8 mouse cellular contexts compared by ENCODE assay signal in the genomic region with DNA sequence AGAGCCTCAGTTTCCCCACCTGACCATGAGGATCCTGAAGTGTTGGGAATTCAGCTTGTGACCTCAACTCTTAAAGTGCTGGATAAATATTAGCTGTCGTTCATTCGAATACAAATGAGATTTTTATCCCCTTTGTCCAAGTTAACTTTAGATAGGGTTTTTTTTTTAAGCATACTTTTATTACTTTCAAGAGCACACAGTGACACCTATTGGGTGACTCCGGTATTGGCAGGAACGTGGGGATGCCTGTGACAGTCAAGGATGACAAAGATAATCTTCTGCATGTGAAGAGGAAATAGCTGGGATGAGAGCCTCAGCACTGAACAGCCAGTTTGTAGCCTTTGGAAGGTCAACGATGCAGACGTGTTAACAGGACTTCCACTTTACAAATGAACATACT.
DNase-seq lines count a peak whose midpoint lies in the region; ATAC-seq and TF ChIP-seq lines count a peak whose summit lies in the region.
"Not testable (repeated sequence)": the region's sequence is repeated elsewhere in the genome, so short reads cannot be mapped to it uniquely, and the experiment has no call there.

No protein-coding gene starts in this region.

- peak; percentile 71 for TF ChIP-seq CTCF in left cerebral cortex, adult 2 months (IDR thresholded peaks at IDR 0.05)

- peak; percentile 87 for DNase-seq in 3T3-L1 (ENCODE audit: low read depth, low spot score)
- DNase-seq in adrenal gland, adult 8-10 months, result peak; percentile 24
- DNase-seq in cerebellum, postnatal 4 days (ENCODE audit: low spot score in 2 of 2), result peak; percentile 43 to 69
- DNase-seq in gastrocnemius, adult 18-20 months (ENCODE audit: low spot score), result peak; percentile 50
- DNase-seq in kidney, adult 18-20 months, result peak; percentile 53
- peak; percentile 71 to 77 for DNase-seq in left cerebral cortex, adult 2 months (ENCODE audit: extremely low spot score in 1 of 2, low spot score in 2 of 2)
- peak; percentile 34 for DNase-seq in skeletal muscle tissue, adult 2 months (ENCODE audit: low read depth, low spot score)

- intact Hi-C loops in left cerebral cortex, adult 2 months (cut with DNase I), result loop anchor here (1.0 to 2.0 kb wide), 4 partner anchors 118 to 325 kb away; no protein-coding TSS in a partner anchor

- not testable (repeated sequence) for H3K4me3 ChIP-seq in left cerebral cortex, adult 2 months

- ATAC-seq in megakaryocyte-erythroid progenitor cell, adult 5-6 weeks (replicated peaks; ENCODE audit: low FRiP score, low TSS enrichment, poor library complexity, severe bottlenecking), result 0 out of 2 replicates have a peak, but pooled peaks have one; percentile 33

- H3K27ac ChIP-seq in left cerebral cortex, adult 2 months, result not testable (repeated sequence)

Comparison
In these comparisons a context has a peak if more than half of its experiments do, and no peak if none do; other contexts are left out.
1. DNase-seq: peak in every context shown above with its lines; median percentile 87 in 3T3-L1; 74 in left cerebral cortex, adult 2 months; 56 in cerebellum, postnatal 4 days; 53 in kidney, adult 18-20 months; 50 in gastrocnemius, adult 18-20 months; 34 in skeletal muscle tissue, adult 2 months; 24 in adrenal gland, adult 8-10 months.